Comparison of ENCODE assay signal across 7 mouse cellular contexts in genomic region chr10:76733677-76734068, GRCm38 (mm10). TPM values are rescaled to one million over a fixed set of nuclear protein-coding genes. Genes with fewer than 3 reads are reported as not detected.
DNase-seq lines count a peak whose midpoint lies in the region; ATAC-seq lines count a peak whose summit lies in the region.

No protein-coding gene starts in this region.

- no peak overlapping the region for H3K4me3 ChIP-seq in lung, embryonic 15.5 days
- H3K4me3 ChIP-seq in forebrain, embryonic 12.5 days (replicated peaks), result no peak overlapping the region
- no peak overlapping the region for H3K4me3 ChIP-seq in intestine, embryonic 15.5 days (replicated peaks)
- no peak overlapping the region for H3K4me3 ChIP-seq in neural tube, embryonic 14.5 days (ENCODE audit: low read depth, low read length)

- H3K27me3 ChIP-seq in lung, embryonic 15.5 days, result no peaks in the 10 kb centered on the region
- 0 out of 2 replicates have a peak, but pooled peaks cover 5% of the 10 kb centered on the region for H3K27me3 ChIP-seq in forebrain, embryonic 12.5 days
- no peaks in the 10 kb centered on the region for H3K27me3 ChIP-seq in intestine, embryonic 15.5 days (replicated peaks)
- no peaks in the 10 kb centered on the region for H3K27me3 ChIP-seq in neural tube, embryonic 14.5 days (ENCODE audit: control insufficient read depth, insufficient read depth, low read length)

- WGBS in lung, embryonic 15.5 days, result 37% methylated on average over 3 of the region's 3 CpGs
- 45% methylated on average over 3 of the region's 3 CpGs for WGBS in forebrain, embryonic 12.5 days
- 30% methylated on average over 3 of the region's 3 CpGs for WGBS in intestine, embryonic 15.5 days
- WGBS in neural tube, embryonic 14.5 days, result 43% methylated on average over 3 of the region's 3 CpGs

- H3K9me3 ChIP-seq in lung, embryonic 15.5 days, result no peaks in the 10 kb centered on the region
- no peaks in the 10 kb centered on the region for H3K9me3 ChIP-seq in forebrain, embryonic 12.5 days
- H3K9me3 ChIP-seq in intestine, embryonic 15.5 days, result no peaks in the 10 kb centered on the region
- no peaks in the 10 kb centered on the region for H3K9me3 ChIP-seq in neural tube, embryonic 14.5 days (ENCODE audit: control insufficient read depth, low read length)

- H3K9ac ChIP-seq in lung, embryonic 15.5 days, result no peak overlapping the region
- no peak overlapping the region for H3K9ac ChIP-seq in forebrain, embryonic 12.5 days
- peak overlapping the region; percentile 33; the same call in 1 of the 2 replicates for H3K9ac ChIP-seq in intestine, embryonic 15.5 days
- H3K9ac ChIP-seq in neural tube, embryonic 14.5 days (replicated peaks; ENCODE audit: low read depth, low read length), result no peak overlapping the region; the same call in 1 of the 2 replicates

- peaks cover 43% of the 10 kb centered on the region for H3K4me1 ChIP-seq in lung, embryonic 15.5 days
- peaks cover 12% of the 10 kb centered on the region for H3K4me1 ChIP-seq in forebrain, embryonic 12.5 days
- peaks cover 28% of the 10 kb centered on the region for H3K4me1 ChIP-seq in intestine, embryonic 15.5 days (replicated peaks)
- H3K4me1 ChIP-seq in neural tube, embryonic 14.5 days (ENCODE audit: control insufficient read depth, insufficient read depth, low read length), result peaks cover 10% of the 10 kb centered on the region; the same call in 1 of the 2 replicates

- no peak for DNase-seq in lung, postnatal 36 days
- no peak for DNase-seq in cerebellum, adult 8-10 months

- peak overlapping the region; percentile 44 for H3K4me2 ChIP-seq in lung, embryonic 15.5 days
- H3K4me2 ChIP-seq in forebrain, embryonic 12.5 days, result peak overlapping the region; percentile 32
- peak overlapping the region; percentile 45 for H3K4me2 ChIP-seq in intestine, embryonic 15.5 days (replicated peaks)
- peak overlapping the region; percentile 19; the same call in 1 of the 2 replicates for H3K4me2 ChIP-seq in neural tube, embryonic 14.5 days (ENCODE audit: low read depth, low read length)

- no peaks in the 10 kb centered on the region for H3K36me3 ChIP-seq in lung, embryonic 15.5 days
- H3K36me3 ChIP-seq in forebrain, embryonic 12.5 days (replicated peaks), result no peaks in the 10 kb centered on the region
- H3K36me3 ChIP-seq in intestine, embryonic 15.5 days, result no peaks in the 10 kb centered on the region
- H3K36me3 ChIP-seq in neural tube, embryonic 14.5 days (ENCODE audit: control insufficient read depth, insufficient read depth, low read length), result no peaks in the 10 kb centered on the region

- peak overlapping the region; percentile 94 for H3K27ac ChIP-seq in lung, embryonic 15.5 days
- H3K27ac ChIP-seq in forebrain, embryonic 12.5 days, result no peak overlapping the region
- peak overlapping the region; percentile 93 for H3K27ac ChIP-seq in intestine, embryonic 15.5 days
- peak overlapping the region; percentile 52; the same call in 1 of the 2 replicates for H3K27ac ChIP-seq in neural tube, embryonic 14.5 days (ENCODE audit: low read depth, low read length)

- no peak for ATAC-seq in lung, embryonic 15.5 days (ENCODE audit: borderline replicate concordance, extremely low read depth, low FRiP score, low TSS enrichment)
- ATAC-seq in forebrain, embryonic 12.5 days (ENCODE audit: low FRiP score), result no peak
- no peak for ATAC-seq in intestine, embryonic 15.5 days
- no peak for ATAC-seq in neural tube, embryonic 14.5 days (ENCODE audit: low read depth)
- no peak for ATAC-seq in megakaryocyte progenitor cell, adult 5-6 weeks (replicated peaks; ENCODE audit: poor library complexity)

RNA-seq across cellular contexts. Expression of gene Col6a1, which starts 7.7 kb away (rescaled TPM):
- polyA plus RNA-seq in lung, embryonic 15.5 days (2015; fragmentation: Nextera tagmentation; extraction: Ambion mirVana), result 284 and 300 TPM in 2 replicates
- polyA plus RNA-seq in forebrain, embryonic 12.5 days (2016; fragmentation: Nextera tagmentation; extraction: Ambion mirVana), result 11.2 and 14.7 TPM in 2 replicates
- 317 and 323 TPM in 2 replicates for polyA plus RNA-seq in intestine, embryonic 15.5 days (2015; fragmentation: Nextera tagmentation; extraction: Ambion mirVana)
- polyA plus RNA-seq in neural tube, embryonic 14.5 days (2014; fragmentation: Nextera tagmentation; extraction: Ambion mirVana), result 2.6 and 29.6 TPM in 2 replicates
- total RNA-seq in megakaryocyte progenitor cell, adult 5-6 weeks (2015), result not detected in 2 replicates
- total RNA-seq in megakaryocyte progenitor cell, adult 5-6 weeks (2017), result 0.27 TPM in 1 of 2 replicates, not detected in the other
